Mouse (Mus musculus) c-Kit-positive CD71-negative TER-119-negative erythroid progenitor cells, embryonic 14.5 days (primary cell): ENCODE measurements at regions not wholly inside any gene's neighbourhood (a gene's known extent, or its start where the extent isn't known, plus 50 kb on each side); places are given as distances from the start of the nearest gene placed in this dataset.

Source experiments
- DNase-seq: peaks from one replicate; pipeline ENCODE4 v3.0.0-alpha.2; 2013; ENCODE audit warnings: low read depth

DNA sequence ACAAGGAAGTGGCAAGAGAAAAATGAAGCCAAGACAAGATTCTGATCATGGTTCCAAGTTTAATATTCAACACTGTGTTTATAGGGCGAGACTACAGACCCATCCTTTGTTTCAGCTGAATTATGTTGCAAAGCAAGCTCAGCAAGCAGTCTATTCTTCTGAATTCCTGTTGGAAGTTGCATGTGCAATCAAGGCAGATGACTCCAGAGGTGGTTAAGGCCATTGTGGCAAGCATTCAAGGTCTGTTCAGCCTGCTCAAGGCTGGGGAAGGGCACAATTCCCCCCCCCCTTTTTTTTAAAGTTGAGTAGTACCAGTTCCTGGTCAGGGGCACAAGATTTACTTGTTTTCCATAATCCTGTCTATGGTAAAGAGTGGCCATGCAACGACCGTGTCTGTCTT lies 431.1 kb downstream of the 1810013L24Rik start:
- no peak for DNase-seq

DNA sequence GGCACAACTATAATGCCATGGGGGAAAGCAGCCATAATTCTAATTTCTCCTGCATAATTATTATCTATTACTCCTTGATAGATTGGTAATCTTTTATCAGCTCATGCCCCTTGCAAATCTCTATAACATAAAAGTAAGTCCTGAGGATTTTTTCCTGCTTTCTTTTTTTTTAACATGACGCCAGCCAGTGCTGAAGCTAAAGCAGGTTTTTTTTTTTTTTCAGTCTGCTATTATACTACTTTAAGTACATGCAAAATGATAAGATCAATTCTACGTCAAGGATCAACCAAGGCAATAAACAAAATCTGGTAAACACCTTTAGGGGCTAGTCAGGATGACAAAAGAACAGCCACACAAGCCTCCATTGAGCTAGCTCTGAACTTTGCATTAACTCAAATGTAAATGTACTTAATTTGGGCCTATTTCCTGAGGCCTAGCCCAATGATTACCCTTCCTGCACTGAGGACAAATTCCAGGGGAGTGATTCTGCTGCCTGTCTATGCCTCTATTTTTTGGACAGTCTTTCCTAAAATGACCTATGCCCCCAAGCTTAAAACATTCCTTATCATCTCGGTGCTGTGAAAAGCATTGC lies 434.8 kb downstream of the 1810013L24Rik start:
- DNase-seq: no peak

DNA sequence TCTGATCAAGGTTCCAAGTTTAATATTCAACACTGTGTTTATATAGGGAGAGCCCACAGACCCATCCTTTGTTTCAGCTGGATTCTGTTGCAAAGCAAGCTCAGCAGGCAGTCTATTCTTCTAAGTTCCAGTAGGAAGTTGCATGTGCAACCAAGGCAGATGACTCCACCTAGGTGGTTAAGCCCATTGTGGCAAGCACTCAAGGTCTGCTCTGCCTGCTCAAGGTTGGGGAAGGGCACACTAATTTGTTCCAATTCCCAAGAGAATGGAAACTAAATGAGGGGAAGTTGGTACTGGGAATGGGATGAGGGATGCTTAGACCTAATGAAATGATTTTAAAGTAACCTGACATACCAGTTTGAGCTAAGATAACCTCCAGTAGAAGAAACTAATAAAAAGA lies 437.3 kb downstream of the 1810013L24Rik start:
- no peak for DNase-seq

DNA sequence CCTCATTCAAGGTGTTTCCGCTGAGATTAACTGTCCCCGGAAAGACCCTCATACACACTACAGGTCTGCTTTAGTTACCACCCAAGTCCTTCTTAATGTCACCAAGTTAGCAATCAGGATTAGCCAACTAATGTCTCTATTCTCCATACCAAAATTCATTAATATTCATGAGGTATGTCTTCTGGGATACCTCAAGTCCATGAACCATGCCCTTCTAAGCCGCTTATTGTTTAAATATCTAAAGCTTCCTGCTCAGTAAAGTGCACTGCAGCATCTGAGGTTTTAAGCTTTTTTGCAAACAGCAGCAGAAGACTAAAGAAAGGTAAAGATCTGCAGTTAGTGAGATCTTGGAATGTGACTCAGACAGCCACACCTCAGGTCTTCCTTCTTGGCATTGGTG lies 440.2 kb downstream of the 1810013L24Rik start:
- DNase-seq: no peak

DNA sequence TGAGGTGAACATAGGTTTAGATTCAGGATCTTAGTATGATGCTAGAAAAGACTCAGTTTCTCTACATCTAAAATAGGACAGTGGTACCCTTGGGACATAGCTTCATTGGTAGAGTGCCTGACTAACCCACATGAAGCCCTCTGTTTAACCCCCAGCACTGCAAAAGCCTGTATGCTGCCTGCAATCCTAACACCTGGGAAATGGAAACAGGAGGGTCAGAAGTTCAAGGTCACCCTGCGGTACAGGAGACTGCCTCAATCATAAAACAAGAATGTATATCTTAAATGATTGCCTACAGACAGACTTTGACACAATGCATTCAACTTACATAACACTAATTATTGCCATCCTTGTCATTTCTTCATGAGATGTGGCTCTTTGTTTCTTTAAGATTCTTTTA lies 440.8 kb downstream of the 1810013L24Rik start:
- DNase-seq: no peak

DNA sequence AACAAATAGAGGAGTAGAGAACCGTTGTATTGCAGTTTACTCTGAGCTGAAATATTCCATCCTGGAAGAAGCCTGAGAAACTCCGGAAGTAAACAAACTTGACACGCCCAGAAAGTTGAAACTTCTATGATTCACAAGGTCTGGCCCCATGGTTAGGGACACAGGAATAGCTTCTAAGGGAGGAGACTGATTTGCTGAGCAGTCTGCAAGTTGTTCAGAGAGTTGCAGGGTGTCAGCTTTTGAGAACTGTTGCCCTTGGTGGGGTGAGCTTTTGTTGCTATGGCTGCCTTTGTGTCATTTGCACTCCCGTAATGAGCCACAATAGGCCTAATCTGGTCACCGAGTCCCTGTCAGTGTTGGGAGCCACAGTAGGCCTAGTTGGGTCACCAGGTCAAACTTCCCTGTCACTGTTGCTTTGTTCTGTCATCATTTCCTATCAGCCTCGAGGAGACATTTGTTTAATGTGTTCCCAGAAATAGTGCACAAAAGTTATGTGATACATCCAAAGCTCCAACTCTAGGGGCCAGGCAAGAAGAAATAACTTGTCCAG lies 443.9 kb downstream of the 1810013L24Rik start:
- DNase-seq: no peak

DNA sequence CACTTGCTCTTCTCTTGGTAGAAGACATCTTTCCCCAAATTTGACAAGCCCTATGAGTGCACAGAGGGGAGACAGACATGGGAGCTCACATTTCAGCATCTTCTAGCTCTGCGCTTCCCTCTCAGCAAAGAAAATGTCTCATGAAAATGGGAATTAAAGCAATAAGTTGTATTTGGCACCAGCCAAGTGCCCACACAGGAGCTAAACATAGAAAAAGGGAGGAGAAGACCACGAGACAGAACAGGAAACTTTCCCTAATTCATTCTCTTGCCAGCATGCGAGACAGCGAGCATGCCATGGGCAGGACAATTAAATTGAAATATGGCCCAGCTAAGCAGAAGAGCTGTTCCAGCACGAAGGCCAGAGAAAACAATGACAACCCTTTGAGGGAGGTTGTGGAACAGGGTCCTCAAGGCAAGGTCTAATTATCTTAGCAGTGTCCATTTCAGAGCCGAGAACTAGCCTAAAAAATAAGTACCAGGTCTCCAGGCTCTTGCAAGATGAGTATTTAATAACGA lies 444.7 kb downstream of the 1810013L24Rik start:
- DNase-seq: no peak

DNA sequence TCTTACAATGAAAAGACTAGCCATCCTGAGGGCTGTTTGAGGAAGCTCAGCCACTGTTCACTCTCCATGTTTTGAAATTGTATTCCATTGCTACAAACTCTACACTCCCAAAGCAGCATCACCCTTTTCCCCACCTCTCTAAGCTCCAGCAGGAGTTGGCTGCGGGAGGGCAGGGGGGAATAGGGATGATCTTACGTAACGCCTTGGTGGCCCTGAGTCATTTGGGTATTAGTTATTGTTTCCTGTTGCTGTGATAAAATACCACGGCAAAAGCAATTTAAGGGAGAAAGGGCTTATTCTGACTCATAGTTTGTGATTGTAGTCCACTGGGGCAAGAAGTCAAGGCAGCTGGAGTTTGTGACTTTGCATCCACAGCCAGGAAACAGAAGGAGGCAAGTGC lies 445.5 kb downstream of the 1810013L24Rik start:
- no peak for DNase-seq

DNA sequence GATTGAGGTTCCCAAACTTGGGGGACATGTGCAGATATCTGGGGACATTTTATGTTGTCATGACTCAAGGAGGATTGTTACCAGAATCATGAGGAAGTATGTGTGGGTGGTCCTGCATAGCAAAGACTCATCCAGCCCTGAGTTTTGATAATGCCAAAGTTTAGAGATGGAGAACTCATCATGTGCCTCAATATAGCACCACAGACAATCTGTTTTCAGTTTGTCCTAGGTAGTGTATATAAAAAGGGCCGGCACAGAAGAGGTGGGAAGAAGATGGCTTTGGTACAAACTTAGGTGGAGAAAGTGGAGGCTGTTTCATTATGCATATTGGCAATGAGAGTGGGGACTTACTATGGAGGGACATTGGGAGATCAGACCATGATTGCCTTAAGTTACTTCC lies 447.2 kb downstream of the 1810013L24Rik start:
- no peak for DNase-seq

DNA sequence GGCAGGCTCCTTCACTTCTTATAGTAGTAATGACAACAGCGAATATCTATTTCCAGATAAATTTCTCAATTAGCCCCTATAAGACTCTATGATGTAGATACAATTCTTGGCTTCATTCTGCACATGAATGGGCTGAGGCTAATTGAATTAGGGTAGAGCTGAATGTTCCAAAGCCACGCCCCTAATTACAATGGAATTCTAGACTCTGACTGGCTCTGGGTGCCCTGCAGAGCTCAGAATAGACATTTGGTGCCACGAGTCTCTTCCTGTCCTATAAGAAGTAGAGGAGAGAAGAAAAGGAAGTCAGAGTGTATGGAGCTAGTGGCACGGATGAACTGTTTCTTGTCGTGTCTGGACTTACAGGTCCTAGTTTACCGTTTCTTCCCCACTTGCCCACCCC lies 449.8 kb downstream of the 1810013L24Rik start:
- no peak for DNase-seq

DNA sequence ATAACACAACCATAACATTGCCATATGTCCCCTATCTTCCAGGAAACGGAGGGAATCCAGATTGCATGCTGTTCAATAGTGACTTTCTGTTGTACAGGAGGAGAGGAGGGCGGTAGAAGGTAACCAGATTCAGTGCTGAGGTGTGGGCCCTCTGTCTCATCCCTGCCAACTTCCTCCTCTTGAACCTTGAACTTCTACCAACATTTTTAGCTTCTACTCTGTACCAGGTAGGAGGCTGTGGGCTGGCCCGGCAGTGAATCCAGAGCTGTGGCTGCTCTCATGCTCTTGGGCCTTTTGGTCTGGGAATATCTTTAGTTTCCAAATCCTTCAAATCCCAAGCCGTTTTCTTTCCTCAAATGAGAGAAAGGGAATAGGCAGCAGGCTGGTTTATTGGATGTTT lies 450.5 kb downstream of the 1810013L24Rik start:
- no peak for DNase-seq

DNA sequence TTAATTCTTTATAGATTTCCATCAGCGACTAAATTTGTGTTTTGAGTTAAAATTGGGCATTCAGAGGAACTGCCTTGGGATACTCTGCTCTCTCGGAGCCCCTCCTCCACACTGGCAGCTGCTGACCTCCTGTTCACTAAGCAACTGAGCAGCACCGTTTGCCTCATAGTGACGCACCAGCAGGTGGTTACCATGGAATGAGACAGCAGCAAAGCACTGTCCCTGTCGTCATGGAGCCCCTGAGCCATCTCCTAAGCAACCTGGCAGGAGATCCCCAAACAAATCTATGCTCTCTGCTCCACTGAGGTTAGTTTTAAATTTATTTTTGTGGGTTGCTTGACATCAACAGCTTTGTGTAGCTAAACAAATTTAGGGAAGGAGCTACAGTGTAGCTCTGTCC lies 451.0 kb downstream of the 1810013L24Rik start:
- no peak for DNase-seq

DNA sequence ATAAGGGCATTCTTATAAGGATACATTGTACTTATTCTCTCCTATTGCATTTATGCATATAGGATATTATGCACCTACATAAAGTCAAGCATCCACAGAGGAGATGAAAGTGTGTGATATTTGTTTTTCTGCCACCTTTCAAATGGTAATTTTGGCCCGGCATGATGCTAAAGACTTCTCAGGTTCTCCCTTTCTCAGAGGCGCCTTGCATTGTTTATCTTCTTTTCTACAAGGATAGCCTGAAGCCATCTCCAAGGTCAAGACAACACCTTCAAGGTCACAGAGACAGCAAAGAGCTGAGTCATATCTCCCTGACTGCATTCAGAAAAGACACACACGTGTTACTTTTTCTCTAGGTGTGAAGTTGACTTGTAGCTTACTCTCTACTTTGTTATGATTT lies 454.5 kb downstream of the 1810013L24Rik start:
- no peak for DNase-seq

DNA sequence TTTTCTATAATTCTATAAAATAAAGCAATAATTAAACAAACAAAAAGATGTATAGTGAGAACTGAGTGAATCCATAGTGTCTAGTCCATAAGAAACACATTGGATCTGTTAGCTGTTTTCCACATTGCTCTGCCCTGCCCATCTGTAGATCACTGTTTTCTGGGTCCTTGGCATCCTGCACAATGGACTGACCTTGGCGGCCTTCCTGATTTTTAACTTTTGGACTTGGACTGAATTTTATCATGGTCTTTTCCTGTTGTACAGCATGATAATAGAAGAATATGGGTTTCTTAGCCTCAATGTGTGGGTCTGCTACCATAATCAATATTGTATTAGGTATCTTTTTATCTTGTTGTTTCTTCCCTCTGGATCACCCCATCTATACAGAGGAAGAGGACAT lies 456.0 kb downstream of the 1810013L24Rik start:
- no peak for DNase-seq

DNA sequence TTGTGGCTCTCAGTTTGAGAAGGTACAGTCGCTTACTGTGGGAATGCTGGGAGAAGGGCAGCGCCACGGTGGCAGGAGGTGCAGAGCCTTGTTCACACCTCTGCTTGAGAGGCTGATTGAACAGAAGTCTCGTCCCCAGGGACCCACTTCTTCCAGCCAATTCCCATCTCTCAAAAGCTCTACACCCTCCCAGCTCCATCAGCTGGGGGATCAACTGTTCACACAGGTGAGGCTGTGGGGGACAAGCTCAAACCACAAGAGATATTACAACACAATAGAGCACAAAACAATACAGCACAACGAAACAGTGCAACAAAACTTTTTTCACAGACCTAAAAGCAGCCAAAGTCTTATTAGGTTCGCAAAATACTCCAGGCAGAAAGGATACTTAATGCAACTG lies 457.7 kb downstream of the 1810013L24Rik start:
- DNase-seq: no peak

DNA sequence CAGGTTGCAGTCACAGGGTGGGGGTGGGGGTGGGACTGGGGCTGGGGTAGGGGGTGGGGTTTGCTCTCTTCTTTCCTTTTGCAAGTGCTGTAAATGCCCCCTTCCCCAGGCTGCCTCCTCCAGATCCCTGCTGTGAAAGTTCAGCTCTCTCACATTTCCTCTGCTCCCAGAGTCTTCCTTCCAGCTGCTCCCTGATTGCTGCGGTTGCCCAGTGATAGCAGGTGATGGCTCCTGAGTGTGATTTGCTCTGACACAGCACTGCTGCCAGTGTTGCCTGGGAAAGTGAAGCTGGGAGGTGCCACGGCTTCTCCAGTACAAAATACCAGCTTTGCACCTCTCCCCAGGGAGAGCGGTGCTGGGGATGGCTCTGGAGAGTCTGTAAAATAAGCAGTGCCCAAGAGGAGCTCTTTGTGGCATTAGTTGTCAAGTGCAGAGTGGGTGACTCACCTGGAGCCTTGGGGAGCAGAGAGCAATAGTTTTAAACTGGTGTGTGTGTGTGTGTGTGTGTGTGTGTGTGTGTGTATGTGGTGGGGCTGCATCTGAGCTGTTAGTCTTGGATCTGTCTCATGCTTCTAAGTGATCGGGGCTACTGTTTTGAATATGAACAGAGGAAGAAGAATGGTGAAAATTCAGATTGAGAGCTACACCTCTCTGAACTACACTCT lies 461.6 kb downstream of the 1810013L24Rik start:
- no peak for DNase-seq

DNA sequence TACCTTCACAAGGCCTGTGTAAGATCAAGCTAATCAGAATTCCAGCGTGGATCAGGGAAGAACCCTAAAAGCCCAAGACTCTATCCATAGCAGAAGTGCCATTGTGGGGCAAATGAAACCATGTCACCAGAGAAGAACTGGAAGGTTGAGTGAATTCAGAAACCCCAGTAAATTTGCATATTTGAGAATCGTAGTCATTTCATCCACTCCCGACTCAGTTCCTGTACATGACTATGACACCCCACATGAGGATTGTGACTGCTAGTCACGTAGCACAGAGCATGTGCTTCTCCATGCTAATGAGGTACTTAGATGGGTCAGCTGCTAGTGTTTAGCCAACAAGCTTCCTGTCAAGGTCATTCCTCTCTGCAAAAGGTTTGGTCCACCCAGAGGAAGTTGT lies 473.2 kb downstream of the 1810013L24Rik start:
- DNase-seq: no peak

DNA sequence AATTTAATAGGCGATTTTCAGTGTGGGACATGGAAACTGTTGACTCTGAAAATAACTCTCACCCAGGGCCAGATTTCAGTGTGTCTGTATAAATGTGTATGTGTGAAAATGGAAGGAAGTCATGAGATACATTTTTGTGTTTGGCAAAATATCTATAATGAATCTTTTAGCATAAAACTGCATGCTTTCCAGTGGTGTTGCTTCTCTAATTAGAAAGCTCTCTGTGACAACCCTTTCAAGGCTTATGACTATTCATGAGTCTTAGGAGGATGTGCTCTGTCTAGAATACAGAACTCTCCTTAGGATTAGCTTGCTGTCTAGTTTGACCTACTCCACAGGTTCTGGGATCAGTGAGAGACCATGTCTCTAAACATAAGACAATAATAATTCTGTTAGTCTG lies 474.2 kb downstream of the 1810013L24Rik start:
- no peak for DNase-seq

DNA sequence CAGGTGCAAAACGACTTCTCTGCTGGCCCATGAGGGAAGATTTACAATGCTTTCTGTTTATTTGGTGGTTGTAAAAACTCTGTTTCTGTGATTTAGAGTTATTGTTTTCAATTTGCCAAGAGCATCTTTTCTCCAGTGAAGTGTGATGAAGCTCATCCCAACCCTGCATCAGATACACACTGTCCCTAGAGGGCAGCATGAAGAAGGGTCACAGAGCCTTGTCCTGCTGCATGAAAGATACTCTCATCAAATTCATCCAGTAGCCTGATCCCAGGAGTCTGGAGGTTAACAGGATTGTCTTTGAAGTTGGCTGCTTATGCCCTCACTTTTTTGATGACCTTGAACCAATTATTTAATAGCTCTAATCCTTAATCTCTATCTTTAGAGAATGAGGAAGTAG lies 480.8 kb downstream of the 1810013L24Rik start:
- no peak for DNase-seq

DNA sequence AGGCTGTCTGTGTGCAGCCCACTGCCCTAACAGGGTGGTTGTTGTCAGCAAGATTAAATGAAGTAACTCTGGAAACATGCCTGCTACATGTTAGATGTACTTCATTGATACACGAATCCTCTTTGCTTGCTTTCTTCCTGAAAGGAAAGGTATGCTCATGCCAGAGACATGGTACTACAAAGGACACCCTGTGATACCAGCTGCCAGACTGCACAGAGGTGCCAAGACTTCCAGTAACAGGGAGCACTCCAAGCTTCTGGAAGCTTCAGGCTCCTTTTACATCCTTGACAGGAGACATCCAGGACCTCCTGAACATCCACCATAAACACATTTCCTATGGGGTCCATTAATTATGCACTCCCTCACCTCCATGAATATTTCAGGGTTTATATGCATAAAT lies 505.7 kb downstream of the 1810013L24Rik start:
- DNase-seq: no peak

DNA sequence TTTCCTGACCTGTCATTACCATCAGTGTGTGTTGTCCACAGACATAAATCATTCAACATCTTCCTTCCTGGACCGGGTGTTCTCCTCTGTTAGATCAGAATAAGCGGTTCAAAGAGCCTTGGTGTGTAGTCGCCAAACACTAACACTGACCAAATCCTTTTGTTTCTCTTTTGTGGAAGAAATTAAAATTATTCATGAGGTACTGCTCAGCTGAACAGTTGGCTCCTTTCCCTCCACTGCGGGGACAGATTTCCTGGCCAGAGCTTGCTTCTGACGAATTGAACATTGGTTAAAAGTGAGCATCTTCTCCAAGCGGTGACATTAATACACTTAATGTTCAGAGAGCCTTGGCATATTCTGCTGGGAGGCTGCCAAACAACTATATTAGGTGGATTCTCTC lies 506.2 kb downstream of the 1810013L24Rik start:
- no peak for DNase-seq

DNA sequence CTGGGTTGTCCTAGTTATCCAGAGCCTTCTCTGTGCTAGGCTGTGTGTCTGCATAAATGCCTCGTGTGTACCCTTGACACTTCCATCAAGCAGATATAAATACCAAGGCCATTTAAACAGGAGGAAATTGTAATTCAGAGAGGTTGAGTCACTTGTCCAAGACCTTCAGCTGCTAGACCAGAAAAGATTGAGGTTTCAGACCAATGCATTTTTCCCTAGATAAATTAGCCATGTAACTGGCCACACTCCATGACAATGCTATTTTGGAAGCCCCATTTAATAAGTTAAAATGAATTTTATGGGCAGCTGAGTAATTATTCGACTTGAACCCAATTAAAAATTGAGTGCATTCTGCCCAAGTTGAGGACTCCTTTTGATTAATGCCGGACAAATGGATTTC lies 509.6 kb downstream of the 1810013L24Rik start:
- no peak for DNase-seq

DNA sequence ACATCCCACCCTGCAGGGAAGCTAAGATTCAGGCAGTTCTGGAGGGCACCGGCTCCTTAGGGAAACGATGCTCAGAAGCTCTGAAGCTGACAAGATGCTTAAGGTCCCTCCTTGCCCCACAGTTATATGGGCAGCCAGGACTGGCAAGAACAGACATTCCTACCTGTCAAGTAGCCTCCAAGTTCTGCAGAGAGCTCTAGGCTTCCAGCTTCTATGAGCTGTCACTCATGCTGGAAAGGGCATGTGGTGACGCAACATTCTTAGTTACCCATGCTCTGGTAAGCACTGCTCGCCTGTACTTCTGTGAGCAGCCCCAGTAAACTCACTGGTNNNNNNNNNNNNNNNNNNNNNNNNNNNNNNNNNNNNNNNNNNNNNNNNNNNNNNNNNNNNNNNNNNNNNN lies 511.3 kb downstream of the 1810013L24Rik start:
- DNase-seq: no peak

DNA sequence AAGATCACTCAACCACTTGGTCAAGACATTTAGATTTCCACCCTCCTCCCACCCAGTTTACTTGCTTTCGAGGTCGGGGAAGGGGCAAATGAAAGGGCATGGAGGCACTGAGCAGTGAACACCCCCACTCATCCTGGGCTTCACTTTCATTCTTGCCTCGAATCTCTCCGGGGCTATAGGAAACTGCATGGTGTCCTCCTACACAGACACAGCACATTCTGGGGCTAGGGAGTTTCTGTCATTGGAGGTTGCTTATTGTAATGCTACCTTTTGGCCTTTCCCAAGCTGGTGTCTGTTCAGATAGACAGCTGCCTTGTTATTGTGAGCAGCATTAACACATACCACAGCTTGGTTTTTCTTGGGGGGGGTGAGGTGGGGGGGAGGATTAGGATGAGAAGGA lies 523.9 kb downstream of the 1810013L24Rik start:
- DNase-seq: no peak
